8 mouse cellular contexts compared by ENCODE assay signal in genomic region chr19:6364317-6364725, GRCm38 (mm10). TPM values are rescaled to one million over a fixed set of nuclear protein-coding genes. Genes with fewer than 3 reads are reported as not detected.
DNase-seq lines count a peak whose midpoint lies in the region; ATAC-seq and TF ChIP-seq lines count a peak whose summit lies in the region.

No protein-coding gene starts in this region.

- peaks cover 10% of the 10 kb centered on the region for H3K36me3 ChIP-seq in embryonic facial prominence, embryonic 11.5 days (replicated peaks; ENCODE audit: control insufficient read depth, insufficient read depth, low read depth, low read length)
- peaks cover 16% of the 10 kb centered on the region for H3K36me3 ChIP-seq in kidney, adult 2 months (ENCODE audit: control insufficient read depth, insufficient read depth, low read length)
- H3K36me3 ChIP-seq in limb, embryonic 11.5 days (ENCODE audit: control insufficient read depth, insufficient read depth, low read length) = peaks cover 18% of the 10 kb centered on the region
- peaks cover 45% of the 10 kb centered on the region for H3K36me3 ChIP-seq in midbrain, embryonic 13.5 days
- peaks cover 34% of the 10 kb centered on the region for H3K36me3 ChIP-seq in small intestine, adult 2 months (ENCODE audit: control insufficient read depth, insufficient read depth, low read length)

- no peaks in the 10 kb centered on the region for H3K27me3 ChIP-seq in embryonic facial prominence, embryonic 11.5 days (ENCODE audit: control insufficient read depth, insufficient read depth, low read length)
- H3K27me3 ChIP-seq in kidney, adult 2 months (replicated peaks; ENCODE audit: control insufficient read depth, insufficient read depth, low read length) = no peaks in the 10 kb centered on the region
- no peaks in the 10 kb centered on the region for H3K27me3 ChIP-seq in limb, embryonic 11.5 days (ENCODE audit: control insufficient read depth, insufficient read depth, low read length)
- no peaks in the 10 kb centered on the region for H3K27me3 ChIP-seq in midbrain, embryonic 13.5 days
- H3K27me3 ChIP-seq in small intestine, adult 2 months (ENCODE audit: control insufficient read depth, insufficient read depth, low read length) = no peaks in the 10 kb centered on the region

- H3K9ac ChIP-seq in embryonic facial prominence, embryonic 11.5 days (replicated peaks; ENCODE audit: low read length) = peak overlapping the region; percentile 96
- H3K9ac ChIP-seq in limb, embryonic 11.5 days (ENCODE audit: low read length) = peak overlapping the region; percentile 99
- peak overlapping the region; percentile 99 for H3K9ac ChIP-seq in midbrain, embryonic 13.5 days (replicated peaks)

- H3K4me2 ChIP-seq in embryonic facial prominence, embryonic 11.5 days (ENCODE audit: low read depth, low read length) = peak overlapping the region; percentile 55
- H3K4me2 ChIP-seq in limb, embryonic 11.5 days (ENCODE audit: low read depth, severe bottlenecking) = peak overlapping the region; percentile 68
- H3K4me2 ChIP-seq in midbrain, embryonic 13.5 days (replicated peaks) = peak overlapping the region; percentile 97

- TF ChIP-seq POLR2A in kidney, adult 2 months (IDR thresholded peaks at IDR 0.05; ENCODE audit: low read depth, low read length) = peak; percentile 0
- peak; percentile 49 for TF ChIP-seq POLR2A in small intestine, adult 2 months (IDR thresholded peaks at IDR 0.05; ENCODE audit: low read depth, low read length)

- TF ChIP-seq CTCF in kidney, adult 2 months (conservative IDR thresholded peaks at IDR 0.05; ENCODE audit: insufficient read depth, insufficient read length, low read depth, low read length) = no peak
- TF ChIP-seq CTCF in small intestine, adult 2 months (IDR thresholded peaks at IDR 0.05; ENCODE audit: extremely low read depth, insufficient read length, insufficient replicate concordance, low read depth, low read length) = no peak

- H3K4me1 ChIP-seq in embryonic facial prominence, embryonic 11.5 days (ENCODE audit: control insufficient read depth, insufficient read depth, low read length) = no peaks in the 10 kb centered on the region
- peaks cover 4% of the 10 kb centered on the region; the same call in 1 of the 2 replicates for H3K4me1 ChIP-seq in kidney, adult 2 months (ENCODE audit: control insufficient read depth, insufficient read depth, low read length)
- peaks cover 6% of the 10 kb centered on the region; the same call in 1 of the 2 replicates for H3K4me1 ChIP-seq in limb, embryonic 11.5 days (ENCODE audit: control insufficient read depth, insufficient read depth, low read length)
- peaks cover 41% of the 10 kb centered on the region for H3K4me1 ChIP-seq in midbrain, embryonic 13.5 days (replicated peaks)
- no peaks in the 10 kb centered on the region; the same call in 1 of the 2 replicates for H3K4me1 ChIP-seq in small intestine, adult 2 months (ENCODE audit: control insufficient read depth, insufficient read depth, insufficient read length, low read length)

- DNase-seq in adrenal gland, postnatal 14 days = peak; percentile 97
- DNase-seq in embryonic facial prominence, embryonic 11.5 days (ENCODE audit: low spot score) = peak; percentile 92
- DNase-seq in heart, adult 11 months = peak; percentile 99
- peak; percentile 95 for DNase-seq in kidney, adult 2 months
- peak; percentile 90 for DNase-seq in limb, embryonic 11.5 days (ENCODE audit: low spot score)

- no peak for ATAC-seq in embryonic facial prominence, embryonic 11.5 days (replicated peaks; ENCODE audit: insufficient number of reproducible peaks, low FRiP score, low TSS enrichment, low read depth)
- no peak for ATAC-seq in limb, embryonic 11.5 days (ENCODE audit: insufficient number of reproducible peaks, low FRiP score, low TSS enrichment, low read depth)
- ATAC-seq in midbrain, embryonic 13.5 days = no peak
- no peak for ATAC-seq in inflammation-experienced regulatory T-cells, adult 6 months

- H3K4me3 ChIP-seq in embryonic facial prominence, embryonic 11.5 days (ENCODE audit: low read depth, low read length) = peak overlapping the region; percentile 98
- peak overlapping the region; percentile 97 for H3K4me3 ChIP-seq in kidney, adult 2 months (ENCODE audit: insufficient read depth, low read depth, low read length)
- H3K4me3 ChIP-seq in limb, embryonic 11.5 days (ENCODE audit: low read depth, low read length) = peak overlapping the region; percentile 96
- H3K4me3 ChIP-seq in midbrain, embryonic 13.5 days (replicated peaks) = peak overlapping the region; percentile 99
- H3K4me3 ChIP-seq in small intestine, adult 2 months (ENCODE audit: low read depth, low read length) = peak overlapping the region; percentile 92

- under 1% methylated on average over 55 of the region's 55 CpGs for WGBS in embryonic facial prominence, embryonic 11.5 days
- under 1% methylated on average over 55 of the region's 55 CpGs for WGBS in kidney, adult 2 months
- WGBS in limb, embryonic 11.5 days = under 1% methylated on average over 55 of the region's 55 CpGs
- under 1% methylated on average over 55 of the region's 55 CpGs for WGBS in midbrain, embryonic 13.5 days
- 1% methylated on average over 55 of the region's 55 CpGs for WGBS in small intestine, adult 2 months

- H3K27ac ChIP-seq in embryonic facial prominence, embryonic 11.5 days (replicated peaks; ENCODE audit: low read depth, low read length) = peak overlapping the region; percentile 98
- H3K27ac ChIP-seq in kidney, adult 2 months (ENCODE audit: insufficient read depth, low read depth, low read length) = peak overlapping the region; percentile 98
- H3K27ac ChIP-seq in limb, embryonic 11.5 days (replicated peaks; ENCODE audit: low read depth, low read length) = peak overlapping the region; percentile 97
- H3K27ac ChIP-seq in midbrain, embryonic 13.5 days = peak overlapping the region; percentile 99
- H3K27ac ChIP-seq in small intestine, adult 2 months (ENCODE audit: insufficient read depth, low read depth, low read length) = peak overlapping the region; percentile 87

- H3K9me3 ChIP-seq in embryonic facial prominence, embryonic 11.5 days (replicated peaks; ENCODE audit: control insufficient read depth, low read length) = no peaks in the 10 kb centered on the region
- no peaks in the 10 kb centered on the region for H3K9me3 ChIP-seq in limb, embryonic 11.5 days (ENCODE audit: control insufficient read depth, low read length)
- no peaks in the 10 kb centered on the region for H3K9me3 ChIP-seq in midbrain, embryonic 13.5 days

RNA-seq across cellular contexts. Expression of gene Sf1, which starts 0.8 kb away (rescaled TPM):
- 210 and 223 TPM in 2 replicates for total RNA-seq in adrenal gland, postnatal 14 days (2021)
- 157 and 172 TPM in 2 replicates for polyA plus RNA-seq in embryonic facial prominence, embryonic 11.5 days (2014; fragmentation: Nextera tagmentation; extraction: Ambion mirVana)
- polyA plus RNA-seq in kidney, adult 2 months (2012; rRNA removed) = 71.3 and 76.3 TPM in 2 replicates
- polyA plus RNA-seq in limb, embryonic 11.5 days (2014; fragmentation: Nextera tagmentation; extraction: Ambion mirVana) = 209 and 228 TPM in 2 replicates
- polyA plus RNA-seq in midbrain, embryonic 13.5 days (2015; fragmentation: Nextera tagmentation; extraction: Ambion mirVana) = 120 and 128 TPM in 2 replicates
- 99.0 and 171 TPM in 2 replicates for polyA plus RNA-seq in small intestine, adult 2 months (2012; rRNA removed)
- polyA plus RNA-seq in inflammation-experienced regulatory T-cells, adult 6 months (2017; shearing (Covaris generic)) = 10 to 100 TPM; 53.3 to 63.5 (median 59.1) TPM

RNA-seq across cellular contexts. Expression of gene Pygm, which starts 19.9 kb away (rescaled TPM):
- total RNA-seq in adrenal gland, postnatal 14 days (2021) = 64.2 and 85.7 TPM in 2 replicates
- polyA plus RNA-seq in embryonic facial prominence, embryonic 11.5 days (2014; fragmentation: Nextera tagmentation; extraction: Ambion mirVana) = 1.4 and 2.8 TPM in 2 replicates
- 15.0 and 47.1 TPM in 2 replicates for polyA plus RNA-seq in kidney, adult 2 months (2012; rRNA removed)
- 1.8 and 2.0 TPM in 2 replicates for polyA plus RNA-seq in limb, embryonic 11.5 days (2014; fragmentation: Nextera tagmentation; extraction: Ambion mirVana)
- polyA plus RNA-seq in midbrain, embryonic 13.5 days (2015; fragmentation: Nextera tagmentation; extraction: Ambion mirVana) = 1.9 and 2.2 TPM in 2 replicates
- 3.2 and 5.0 TPM in 2 replicates for polyA plus RNA-seq in small intestine, adult 2 months (2012; rRNA removed)
- 1 to 10 TPM; 3.4 to 6.5 (median 5.7) TPM for polyA plus RNA-seq in inflammation-experienced regulatory T-cells, adult 6 months (2017; shearing (Covaris generic))

RNA-seq across cellular contexts. Expression of gene Map4k2, which starts 23.4 kb away (rescaled TPM):
- 39.6 and 70.3 TPM in 2 replicates for total RNA-seq in adrenal gland, postnatal 14 days (2021)
- polyA plus RNA-seq in embryonic facial prominence, embryonic 11.5 days (2014; fragmentation: Nextera tagmentation; extraction: Ambion mirVana) = 5.6 and 6.4 TPM in 2 replicates
- 92.3 and 145 TPM in 2 replicates for polyA plus RNA-seq in kidney, adult 2 months (2012; rRNA removed)
- polyA plus RNA-seq in limb, embryonic 11.5 days (2014; fragmentation: Nextera tagmentation; extraction: Ambion mirVana) = 6.8 and 7.3 TPM in 2 replicates
- polyA plus RNA-seq in midbrain, embryonic 13.5 days (2015; fragmentation: Nextera tagmentation; extraction: Ambion mirVana) = 13.6 and 17.1 TPM in 2 replicates
- 41.0 and 77.3 TPM in 2 replicates for polyA plus RNA-seq in small intestine, adult 2 months (2012; rRNA removed)
- polyA plus RNA-seq in inflammation-experienced regulatory T-cells, adult 6 months (2017; shearing (Covaris generic)) = 100 to 1,000 TPM in 1 of 3 experiments, 10 to 100 TPM in 2; 68.4 to 105 (median 88.5) TPM

RNA-seq across cellular contexts. Expression of gene Men1, which starts 29.5 kb away (rescaled TPM):
- total RNA-seq in adrenal gland, postnatal 14 days (2021) = 35.4 and 42.6 TPM in 2 replicates
- 49.7 and 51.1 TPM in 2 replicates for polyA plus RNA-seq in embryonic facial prominence, embryonic 11.5 days (2014; fragmentation: Nextera tagmentation; extraction: Ambion mirVana)
- polyA plus RNA-seq in kidney, adult 2 months (2012; rRNA removed) = 49.5 and 63.2 TPM in 2 replicates
- polyA plus RNA-seq in limb, embryonic 11.5 days (2014; fragmentation: Nextera tagmentation; extraction: Ambion mirVana) = 65.3 and 66.7 TPM in 2 replicates
- polyA plus RNA-seq in midbrain, embryonic 13.5 days (2015; fragmentation: Nextera tagmentation; extraction: Ambion mirVana) = 74.4 and 81.1 TPM in 2 replicates
- polyA plus RNA-seq in small intestine, adult 2 months (2012; rRNA removed) = 23.6 and 38.5 TPM in 2 replicates
- polyA plus RNA-seq in inflammation-experienced regulatory T-cells, adult 6 months (2017; shearing (Covaris generic)) = 10 to 100 TPM; 15.8 to 18.7 (median 16.3) TPM

RNA-seq across cellular contexts. Expression of gene Rasgrp2, which starts 34.8 kb away (rescaled TPM):
- total RNA-seq in adrenal gland, postnatal 14 days (2021) = 51.5 and 82.7 TPM in 2 replicates
- 15.6 and 17.2 TPM in 2 replicates for polyA plus RNA-seq in embryonic facial prominence, embryonic 11.5 days (2014; fragmentation: Nextera tagmentation; extraction: Ambion mirVana)
- 76.8 and 90.0 TPM in 2 replicates for polyA plus RNA-seq in kidney, adult 2 months (2012; rRNA removed)
- polyA plus RNA-seq in limb, embryonic 11.5 days (2014; fragmentation: Nextera tagmentation; extraction: Ambion mirVana) = 12.8 and 15.0 TPM in 2 replicates
- 28.5 and 29.6 TPM in 2 replicates for polyA plus RNA-seq in midbrain, embryonic 13.5 days (2015; fragmentation: Nextera tagmentation; extraction: Ambion mirVana)
- 38.3 and 40.9 TPM in 2 replicates for polyA plus RNA-seq in small intestine, adult 2 months (2012; rRNA removed)
- polyA plus RNA-seq in inflammation-experienced regulatory T-cells, adult 6 months (2017; shearing (Covaris generic)) = 100 to 1,000 TPM in 1 of 3 experiments, 10 to 100 TPM in 2; 59.9 to 201 (median 68.4) TPM
